Mouse (Mus musculus): ENCODE measurements at regions not wholly inside any gene's neighbourhood (a gene's known extent, or its start where the extent isn't known, plus 50 kb on each side); places are given as distances from the start of the nearest gene placed in this dataset.

GRCm38 (mm10) chr6:117542431-117542830, 298.5 kb upstream of the Zfp637 start:
- Histone ChIP-seq H3K9me3 (no peaks in the 10 kb centered on the region), H3K36me3 (no peaks in the 10 kb centered on the region), H3K27me3 (no peaks in the 10 kb centered on the region), H3K4me2 (replicated peaks) (no peak overlapping the region), H3K4me1 (no peaks in the 10 kb centered on the region), H3K4me3 (no peak overlapping the region), H3K27ac (replicated peaks) (no peak overlapping the region), H3K9ac (replicated peaks) (no peak overlapping the region)
- no peak for ATAC-seq (ENCODE audit: low FRiP score, low read depth)
- WGBS, result 79% methylated on average over 3 of the region's 3 CpGs

GRCm38 (mm10) chr6:117544276-117545196, 296.4 kb upstream of the Zfp637 start:
- Histone ChIP-seq H3K27ac (replicated peaks) (no peak overlapping the region), H3K27me3 (no peaks in the 10 kb centered on the region), H3K4me2 (replicated peaks) (no peak overlapping the region), H3K4me3 (no peak overlapping the region), H3K9me3 (no peaks in the 10 kb centered on the region), H3K4me1 (no peaks in the 10 kb centered on the region), H3K36me3 (no peaks in the 10 kb centered on the region), H3K9ac (replicated peaks) (no peak overlapping the region)
- ATAC-seq (ENCODE audit: low FRiP score, low read depth), result no peak
- 88% methylated on average over 11 of the region's 11 CpGs for WGBS

- no peaks in the 10 kb centered on the region for H3K9me3 ChIP-seq
- no peak overlapping the region for H3K9ac ChIP-seq (replicated peaks)
- peaks cover 9% of the 10 kb centered on the region for H3K4me1 ChIP-seq
- H3K4me2 ChIP-seq (replicated peaks), result no peak overlapping the region
- no peak overlapping the region for H3K4me3 ChIP-seq
- no peaks in the 10 kb centered on the region for H3K36me3 ChIP-seq
- no peaks in the 10 kb centered on the region for H3K27me3 ChIP-seq
- 90% methylated on average over 7 of the region's 7 CpGs for WGBS
- no peak for ATAC-seq (ENCODE audit: low FRiP score, low read depth)
- H3K27ac ChIP-seq (replicated peaks), result no peak overlapping the region
These were observed 290.1 kb upstream of the Zfp637 start for GRCm38 (mm10) chr6:117550930-117551329.

GRCm38 (mm10) chr6:117552006-117552667, 288.8 kb upstream of the Zfp637 start:
- peak; percentile 78 for ATAC-seq (ENCODE audit: low FRiP score, low read depth)
- Histone ChIP-seq H3K27me3 (no peaks in the 10 kb centered on the region), H3K27ac (replicated peaks) (no peak overlapping the region), H3K4me2 (replicated peaks) (no peak overlapping the region), H3K9ac (replicated peaks) (no peak overlapping the region), H3K4me3 (no peak overlapping the region), H3K36me3 (no peaks in the 10 kb centered on the region), H3K9me3 (no peaks in the 10 kb centered on the region), H3K4me1 (peaks cover 9% of the 10 kb centered on the region)
- WGBS, result 25% methylated on average over 6 of the region's 6 CpGs

DNA sequence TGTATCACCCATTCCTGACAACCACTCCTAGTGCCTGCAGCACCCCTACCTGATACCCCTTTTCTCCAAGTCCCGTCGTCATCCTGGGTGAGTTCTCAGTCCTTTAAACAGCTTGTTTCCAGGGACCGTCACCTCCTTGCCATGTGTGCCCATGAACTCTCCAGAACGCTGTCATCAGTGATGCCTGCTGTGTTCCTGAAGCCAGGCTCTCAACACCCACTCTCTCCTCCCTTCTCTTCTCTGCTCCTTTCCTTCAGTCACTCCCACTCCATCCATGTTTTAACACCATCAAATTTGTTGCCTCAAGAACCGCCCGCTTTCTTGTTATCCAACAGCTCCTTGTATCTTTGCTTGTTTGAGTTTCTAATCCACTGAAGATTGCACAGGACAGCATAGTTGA, 277.8 kb upstream of the Zfp637 start:
- Histone ChIP-seq H3K27me3 (no peaks in the 10 kb centered on the region), H3K9me3 (no peaks in the 10 kb centered on the region), H3K27ac (replicated peaks) (no peak overlapping the region), H3K9ac (replicated peaks) (no peak overlapping the region), H3K4me3 (no peak overlapping the region), H3K4me1 (no peaks in the 10 kb centered on the region), H3K4me2 (replicated peaks) (no peak overlapping the region), H3K36me3 (no peaks in the 10 kb centered on the region)
- no peak for ATAC-seq (ENCODE audit: low FRiP score, low read depth)
- WGBS, result 95% methylated on average over 6 of the region's 6 CpGs

- H3K4me2 ChIP-seq (replicated peaks), result no peak overlapping the region
- WGBS, result 88% methylated on average over 1 of the region's 1 CpGs
- ATAC-seq (ENCODE audit: low FRiP score, low read depth), result no peak
- no peaks in the 10 kb centered on the region for H3K4me1 ChIP-seq
- no peak overlapping the region for H3K4me3 ChIP-seq
- no peaks in the 10 kb centered on the region for H3K36me3 ChIP-seq
- no peak overlapping the region for H3K27ac ChIP-seq (replicated peaks)
- H3K9ac ChIP-seq (replicated peaks), result no peak overlapping the region
- no peaks in the 10 kb centered on the region for H3K9me3 ChIP-seq
- no peaks in the 10 kb centered on the region for H3K27me3 ChIP-seq
These were observed 277.3 kb upstream of the Zfp637 start for GRCm38 (mm10) chr6:117563704-117564103.

DNA sequence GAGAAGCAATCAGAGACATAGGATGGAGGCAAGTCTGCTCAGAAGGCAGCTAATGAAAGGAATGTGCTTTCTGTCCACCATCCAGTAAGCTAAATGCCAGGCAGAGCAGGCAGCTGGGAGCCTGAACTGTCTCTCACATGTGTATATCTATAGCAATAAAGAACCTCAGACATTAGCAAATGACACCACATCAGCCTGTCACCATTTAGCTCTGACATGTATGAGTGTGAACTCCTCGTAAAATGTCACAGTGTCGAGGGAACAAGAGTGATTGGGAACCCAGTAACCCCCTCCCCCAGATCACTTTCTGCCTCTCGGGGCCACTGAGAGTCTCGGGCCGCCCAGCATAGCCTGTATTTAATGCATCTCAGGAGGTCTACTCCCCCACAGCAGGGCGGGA, 274.2 kb upstream of the Zfp637 start:
- WGBS, result 82% methylated on average over 6 of the region's 6 CpGs
- H3K27me3 ChIP-seq, result no peaks in the 10 kb centered on the region
- no peak overlapping the region for H3K9ac ChIP-seq (replicated peaks)
- H3K4me1 ChIP-seq, result 0 out of 2 replicates have a peak, but pooled peaks cover 2% of the 10 kb centered on the region
- no peaks in the 10 kb centered on the region for H3K36me3 ChIP-seq
- no peaks in the 10 kb centered on the region for H3K9me3 ChIP-seq
- H3K27ac ChIP-seq (replicated peaks), result no peak overlapping the region
- no peak overlapping the region for H3K4me3 ChIP-seq
- ATAC-seq (ENCODE audit: low FRiP score, low read depth), result no peak
- no peak overlapping the region for H3K4me2 ChIP-seq (replicated peaks)

DNA sequence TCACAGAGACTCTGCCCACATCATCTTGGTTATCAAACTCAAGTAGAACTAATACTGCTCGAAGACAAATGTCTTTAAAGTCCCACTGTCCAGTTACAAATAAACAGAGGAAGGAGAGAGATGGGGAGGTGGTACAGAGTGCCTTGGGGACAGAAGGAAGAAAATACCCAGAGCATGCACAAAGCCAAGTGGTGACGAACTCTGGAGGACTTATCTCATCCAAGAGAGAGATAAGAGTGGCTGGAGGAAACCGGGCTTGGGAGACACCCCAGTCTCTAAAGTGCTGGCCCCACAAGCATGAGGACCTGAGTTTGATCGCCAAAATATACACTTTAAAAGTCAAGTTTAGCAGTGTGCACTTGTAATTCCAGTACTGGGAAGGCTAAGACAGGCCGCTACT, 273.3 kb upstream of the Zfp637 start:
- H3K9me3 ChIP-seq, result no peaks in the 10 kb centered on the region
- no peak overlapping the region for H3K27ac ChIP-seq (replicated peaks)
- WGBS, result 87% methylated on average over 5 of the region's 5 CpGs
- no peaks in the 10 kb centered on the region for H3K27me3 ChIP-seq
- H3K4me3 ChIP-seq, result no peak overlapping the region
- no peaks in the 10 kb centered on the region for H3K36me3 ChIP-seq
- no peak overlapping the region for H3K4me2 ChIP-seq (replicated peaks)
- H3K4me1 ChIP-seq, result 0 out of 2 replicates have a peak, but pooled peaks cover 2% of the 10 kb centered on the region
- no peak for ATAC-seq (ENCODE audit: low FRiP score, low read depth)
- no peak overlapping the region for H3K9ac ChIP-seq (replicated peaks)

GRCm38 (mm10) chr6:117569576-117570326, 271.2 kb upstream of the Zfp637 start:
- Histone ChIP-seq H3K27ac (replicated peaks) (no peak overlapping the region), H3K4me1 (0 out of 2 replicates have a peak, but pooled peaks cover 2% of the 10 kb centered on the region), H3K4me3 (no peak overlapping the region), H3K9ac (replicated peaks) (no peak overlapping the region), H3K36me3 (no peaks in the 10 kb centered on the region), H3K9me3 (no peaks in the 10 kb centered on the region), H3K27me3 (no peaks in the 10 kb centered on the region), H3K4me2 (replicated peaks) (no peak overlapping the region)
- WGBS, result 67% methylated on average over 11 of the region's 11 CpGs
- ATAC-seq (ENCODE audit: low FRiP score, low read depth), result no peak

DNA sequence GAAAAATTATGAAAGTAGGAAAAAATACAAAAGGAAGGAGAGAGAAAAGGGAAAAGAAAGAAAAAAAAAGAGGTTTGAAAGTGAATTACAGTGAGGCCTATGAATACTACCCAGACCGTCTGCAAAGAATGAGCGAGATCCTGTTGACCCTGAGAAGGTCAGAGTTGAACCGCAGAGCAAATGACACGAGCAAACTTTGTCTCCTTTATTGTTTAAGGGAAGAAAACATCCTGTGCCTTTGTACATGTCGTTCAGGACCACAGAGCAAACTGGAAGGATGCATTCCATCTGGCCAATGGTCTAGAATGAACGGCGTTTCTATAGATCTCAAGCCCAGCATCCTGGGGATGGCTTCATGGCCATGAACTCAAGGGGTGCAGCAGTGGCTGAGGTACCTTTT, 270.6 kb upstream of the Zfp637 start:
- Histone ChIP-seq H3K4me3 (no peak overlapping the region), H3K27me3 (no peaks in the 10 kb centered on the region), H3K9ac (replicated peaks) (no peak overlapping the region), H3K27ac (replicated peaks) (no peak overlapping the region), H3K36me3 (no peaks in the 10 kb centered on the region), H3K9me3 (no peaks in the 10 kb centered on the region), H3K4me2 (replicated peaks) (no peak overlapping the region), H3K4me1 (0 out of 2 replicates have a peak, but pooled peaks cover 2% of the 10 kb centered on the region)
- no peak for ATAC-seq (ENCODE audit: low FRiP score, low read depth)
- WGBS, result 54% methylated on average over 7 of the region's 7 CpGs

GRCm38 (mm10) chr6:117570791-117571190, 270.2 kb upstream of the Zfp637 start:
- Histone ChIP-seq H3K4me1 (0 out of 2 replicates have a peak, but pooled peaks cover 2% of the 10 kb centered on the region), H3K9me3 (no peaks in the 10 kb centered on the region), H3K9ac (replicated peaks) (no peak overlapping the region), H3K4me2 (replicated peaks) (no peak overlapping the region), H3K27ac (replicated peaks) (no peak overlapping the region), H3K4me3 (no peak overlapping the region), H3K36me3 (no peaks in the 10 kb centered on the region), H3K27me3 (no peaks in the 10 kb centered on the region)
- no peak for ATAC-seq (ENCODE audit: low FRiP score, low read depth)
- 83% methylated on average over 4 of the region's 4 CpGs for WGBS

GRCm38 (mm10) chr6:117572006-117572405, 269.0 kb upstream of the Zfp637 start:
- Histone ChIP-seq H3K4me1 (0 out of 2 replicates have a peak, but pooled peaks cover 2% of the 10 kb centered on the region), H3K9ac (replicated peaks) (no peak overlapping the region), H3K9me3 (no peaks in the 10 kb centered on the region), H3K27ac (replicated peaks) (no peak overlapping the region), H3K4me3 (no peak overlapping the region), H3K4me2 (replicated peaks) (no peak overlapping the region), H3K36me3 (no peaks in the 10 kb centered on the region), H3K27me3 (no peaks in the 10 kb centered on the region)
- WGBS, result 93% methylated on average over 14 of the region's 14 CpGs
- ATAC-seq (ENCODE audit: low FRiP score, low read depth), result no peak
